8 mouse cellular contexts compared by ENCODE assay signal in genomic region chr11:120648001-120648476, GRCm38 (mm10). TPM values are rescaled to one million over a fixed set of nuclear protein-coding genes. Genes with fewer than 3 reads are reported as not detected.
DNase-seq lines count a peak whose midpoint lies in the region; ATAC-seq and TF ChIP-seq lines count a peak whose summit lies in the region.

TSS of gene Myadml2 (minus strand) at chr11:120648158.

- H3K27ac ChIP-seq in hindbrain, postnatal 0 days, result no peak within 1 kb of the TSS
- peak within 1 kb of the TSS; percentile 30; the same call in 1 of the 2 replicates for H3K27ac ChIP-seq in midbrain, embryonic 10.5 days (replicated peaks)

- no peak for ATAC-seq in CD4-positive, CD25-positive, alpha-beta regulatory T cell, adult 4 months
- no peak for ATAC-seq in hindbrain, postnatal 0 days

- peak within 1 kb of the TSS; percentile 49 for H3K4me2 ChIP-seq in hindbrain, postnatal 0 days (ENCODE audit: low read depth, low read length)

- no peak for TF ChIP-seq CTCF in hindbrain, postnatal 0 days (IDR thresholded peaks at IDR 0.05; ENCODE audit: low read depth)

- DNase-seq in CD4-positive, CD25-positive, alpha-beta regulatory T cell, adult 2 months (ENCODE audit: low read depth, low spot score), result peak; percentile 20
- peak; percentile 52 to 54 for DNase-seq in spleen, postnatal 36 days (ENCODE audit: low spot score in 2 of 2)
- DNase-seq in spleen, adult 12 weeks (ENCODE audit: low spot score), result no peak
- peak; percentile 74 for DNase-seq in gastrocnemius, postnatal 25 days
- peak; percentile 23 for DNase-seq in hindbrain, postnatal 0 days (ENCODE audit: low spot score)
- no peak for DNase-seq in midbrain, embryonic 10.5 days (ENCODE audit: low spot score)
- peak; percentile 66 for DNase-seq in thymus, postnatal 0 days (ENCODE audit: low spot score)

- no peaks in the 10 kb centered on the region for H3K9me3 ChIP-seq in hindbrain, postnatal 0 days (ENCODE audit: low read length)
- H3K9me3 ChIP-seq in midbrain, embryonic 10.5 days (replicated peaks), result no peaks in the 10 kb centered on the region

- H3K27me3 ChIP-seq in hindbrain, postnatal 0 days (ENCODE audit: insufficient read depth, low read length), result no peaks in the 10 kb centered on the region
- H3K27me3 ChIP-seq in midbrain, embryonic 10.5 days (ENCODE audit: low read depth, poor library complexity, severe bottlenecking), result peaks cover 25% of the 10 kb centered on the region

- WGBS in hindbrain, postnatal 0 days, result 3% methylated on average over 13 of the region's 13 CpGs
- 7% methylated on average over 13 of the region's 13 CpGs for WGBS in midbrain, embryonic 10.5 days

- H3K4me1 ChIP-seq in hindbrain, postnatal 0 days (ENCODE audit: insufficient read depth, low read length), result peaks cover 9% of the 10 kb centered on the region; the same call in 1 of the 2 replicates
- H3K4me1 ChIP-seq in midbrain, embryonic 10.5 days, result peaks cover 20% of the 10 kb centered on the region

- H3K4me3 ChIP-seq in hindbrain, postnatal 0 days (ENCODE audit: low read length), result peak within 1 kb of the TSS; percentile 18
- H3K4me3 ChIP-seq in midbrain, embryonic 10.5 days, result peak within 1 kb of the TSS; percentile 33

- H3K36me3 ChIP-seq in hindbrain, postnatal 0 days (ENCODE audit: insufficient read depth, low read length), result no peaks in the 10 kb centered on the region
- H3K36me3 ChIP-seq in midbrain, embryonic 10.5 days, result no peaks in the 10 kb centered on the region

- H3K9ac ChIP-seq in hindbrain, postnatal 0 days (replicated peaks; ENCODE audit: low read length), result peak within 1 kb of the TSS; percentile 28

RNA-seq across cellular contexts. Expression of gene Myadml2, which starts in this region (rescaled TPM):
- not detected for polyA plus RNA-seq in CD4-positive, CD25-positive, alpha-beta regulatory T cell, adult 4 months (2017; shearing (Covaris generic))
- total RNA-seq in gastrocnemius, postnatal 25 days (2021), result 100 to 1,000 TPM; 121 to 134 TPM
- total RNA-seq in hindbrain, postnatal 0 days (2014; rRNA removed), result 1.4 and 1.5 TPM in 2 replicates
- 1.3 and 1.5 TPM in 2 replicates for polyA plus RNA-seq in hindbrain, postnatal 0 days (2015; fragmentation: Nextera tagmentation; extraction: Ambion mirVana)
- 0.15 TPM in 1 of 2 replicates, not detected in the other for polyA plus RNA-seq in midbrain, embryonic 10.5 days (2016; fragmentation: Nextera tagmentation; extraction: Ambion mirVana)
- 0.56 and 0.86 TPM in 2 replicates for polyA plus RNA-seq in thymus, postnatal 0 days (2015; fragmentation: Nextera tagmentation; extraction: Ambion mirVana)

Comparison
In these comparisons a context has a peak if more than half of its experiments do, and no peak if none do; other contexts are left out.
1. RNA of gene Myadml2 (total RNA-seq): 121 to 134 TPM in gastrocnemius, postnatal 25 days; 1.4 to 1.5 TPM in hindbrain, postnatal 0 days; every median in the first group is over 10 times any median in the second.
2. DNase-seq: peak in CD4-positive, CD25-positive, alpha-beta regulatory T cell, adult 2 months (single experiment), spleen, postnatal 36 days (2 of 2), gastrocnemius, postnatal 25 days (single experiment) and hindbrain, postnatal 0 days (single experiment); none in spleen, adult 12 weeks (single experiment) and midbrain, embryonic 10.5 days (single experiment).
3. Peak in DNase-seq in thymus, postnatal 0 days; RNA of the gene not detected or under 1 TPM.